Mouse (Mus musculus): Measurements from ENCODE around the gene Gm15155.
"Not testable (repeated sequence)": the region's sequence is repeated elsewhere in the genome, so short reads cannot be mapped to it uniquely, and the experiment has no call there.

The Gm15155 gene

GRCm38 (mm10) chrX:156171587-156171986 is 547.0 kb downstream of the Gm15155 start:
- no peak for DNase-seq

GRCm38 (mm10) chrX:156303806-156304205 is 679.3 kb downstream of the Gm15155 start:
- DNase-seq, result not testable (repeated sequence)
